Mouse (Mus musculus): ENCODE measurements around the gene Olfr691. TPM values are rescaled to one million over a fixed set of nuclear protein-coding genes. Genes with fewer than 3 reads are reported as not detected.

Gene Olfr691
- total RNA-seq, 1 experiment from 2014 or later = 1.0 TPM

Other genes with a start within 250 kb of the Olfr691 start
- gene Olfr680-ps1, start 249.5 kb downstream of the Olfr691 start, total RNA-seq (2017) = not detected in 2 replicates
- not detected in 2 replicates for gene Olfr681, start 225.4 kb downstream of the Olfr691 start, total RNA-seq (2017)
- not detected in 2 replicates for gene Olfr683, start 195.3 kb downstream of the Olfr691 start, total RNA-seq (2017)
- gene Olfr684, start 178.6 kb downstream of the Olfr691 start, total RNA-seq (2017) = 0.25 TPM in 1 of 2 replicates, not detected in the other
- not detected in 2 replicates for gene Olfr685, start 156.3 kb downstream of the Olfr691 start, total RNA-seq (2017)
- gene Olfr686, start 134.8 kb downstream of the Olfr691 start, total RNA-seq (2017) = not detected in 2 replicates
- not detected in 2 replicates for gene Olfr688, start 54.2 kb downstream of the Olfr691 start, total RNA-seq (2017)
- gene Olfr689, start 31.1 kb downstream of the Olfr691 start, total RNA-seq (2017) = not detected in 2 replicates
- gene Olfr690, start 8.2 kb downstream of the Olfr691 start, total RNA-seq (2017) = 0.70 and 0.74 TPM in 2 replicates
- gene Olfr692, start 26.0 kb upstream of the Olfr691 start, total RNA-seq (2017) = not detected in 2 replicates
- gene Gm5901, start 32.8 kb upstream of the Olfr691 start, total RNA-seq (2017) = 1.2 TPM in 1 of 2 replicates, not detected in the other
- 57.8 and 59.1 TPM in 2 replicates for gene Fam160a2, start 57.8 kb upstream of the Olfr691 start, total RNA-seq (2017)
- not detected in 2 replicates for gene Cnga4, start 62.3 kb upstream of the Olfr691 start, total RNA-seq (2017)
- not detected in 2 replicates for gene Cckbr, start 83.5 kb upstream of the Olfr691 start, total RNA-seq (2017)
- not detected in 2 replicates for gene Cavin3, start 140.0 kb upstream of the Olfr691 start, total RNA-seq (2017)
- 19.6 and 26.4 TPM in 2 replicates for gene Smpd1, start 212.1 kb upstream of the Olfr691 start, total RNA-seq (2017)
- gene Apbb1, start 239.4 kb upstream of the Olfr691 start, total RNA-seq (2017) = 1.8 and 5.6 TPM in 2 replicates